Mouse (Mus musculus) left cerebral cortex, postnatal 4 days (tissue): ENCODE measurements at regions not wholly inside any gene's neighbourhood (a gene's known extent, or its start where the extent isn't known, plus 50 kb on each side); places are given as distances from the start of the nearest gene placed in this dataset.

Experiments
- DNase-seq: peaks from one replicate; pipeline ENCODE4 v3.0.0-alpha.2; 2022
- intact Hi-C: fragments of 180-260 bp; cut with DNase I; formaldehyde crosslinking; loops from one replicate; pipeline ENCODE4 v1.15.1; 2025

DNA sequence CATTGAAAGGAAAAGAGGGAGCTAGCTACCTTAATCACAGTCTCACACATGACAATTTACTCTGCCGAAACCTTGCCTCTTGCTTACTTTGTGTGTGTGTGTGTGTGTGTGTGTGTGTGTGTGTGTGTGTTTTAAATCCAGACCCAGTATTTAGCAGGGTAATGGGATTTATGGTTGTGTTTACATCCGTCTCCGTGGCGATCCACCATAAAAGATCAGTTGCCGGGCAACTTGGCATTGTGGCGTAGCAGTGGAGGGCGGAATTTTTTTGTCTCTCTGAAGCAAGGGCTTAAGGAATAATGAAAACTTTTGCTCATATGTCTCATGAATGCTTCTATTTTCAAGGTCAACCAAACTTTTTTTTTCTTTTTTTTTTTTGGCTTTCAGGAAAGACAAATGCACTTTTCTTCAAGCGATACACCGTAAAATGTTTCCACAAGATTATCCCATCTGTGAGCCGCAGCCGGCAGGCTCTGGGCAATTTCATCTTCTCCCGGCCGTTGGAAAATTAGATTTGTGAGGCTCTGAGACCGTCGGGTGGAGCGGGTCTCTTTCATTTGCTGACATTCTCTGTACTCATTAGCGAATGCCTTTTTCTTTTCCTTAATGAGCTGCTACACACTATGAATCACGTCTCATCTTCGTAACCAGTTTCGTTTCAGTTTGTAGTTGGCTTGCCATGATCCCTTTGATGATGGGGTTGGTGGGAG lies 53.9 kb upstream of the Ptch1 start:
- intact Hi-C loops: no loop called here
- peak; percentile 14 for DNase-seq

DNA sequence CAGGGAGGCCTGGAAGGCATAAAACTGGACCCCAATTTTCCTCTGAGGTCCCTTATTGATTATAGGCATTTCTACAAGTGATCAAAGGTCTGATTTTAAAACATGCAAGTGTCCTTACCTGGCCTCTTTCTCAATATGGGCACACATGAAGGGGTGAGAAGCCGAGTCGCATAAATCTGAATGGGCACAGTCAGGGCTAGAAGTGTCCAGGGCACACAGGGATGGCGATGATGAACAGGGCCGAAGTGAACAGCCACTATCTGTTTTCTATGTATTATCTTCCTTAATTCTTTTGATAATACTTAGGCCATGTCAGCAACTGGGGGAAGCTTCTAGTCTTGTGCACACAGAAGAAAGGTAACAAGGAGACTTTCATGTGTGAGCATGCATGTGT lies 54.5 kb upstream of the Ptch1 start:
- no peak for DNase-seq
- intact Hi-C loops: no loop called here

DNA sequence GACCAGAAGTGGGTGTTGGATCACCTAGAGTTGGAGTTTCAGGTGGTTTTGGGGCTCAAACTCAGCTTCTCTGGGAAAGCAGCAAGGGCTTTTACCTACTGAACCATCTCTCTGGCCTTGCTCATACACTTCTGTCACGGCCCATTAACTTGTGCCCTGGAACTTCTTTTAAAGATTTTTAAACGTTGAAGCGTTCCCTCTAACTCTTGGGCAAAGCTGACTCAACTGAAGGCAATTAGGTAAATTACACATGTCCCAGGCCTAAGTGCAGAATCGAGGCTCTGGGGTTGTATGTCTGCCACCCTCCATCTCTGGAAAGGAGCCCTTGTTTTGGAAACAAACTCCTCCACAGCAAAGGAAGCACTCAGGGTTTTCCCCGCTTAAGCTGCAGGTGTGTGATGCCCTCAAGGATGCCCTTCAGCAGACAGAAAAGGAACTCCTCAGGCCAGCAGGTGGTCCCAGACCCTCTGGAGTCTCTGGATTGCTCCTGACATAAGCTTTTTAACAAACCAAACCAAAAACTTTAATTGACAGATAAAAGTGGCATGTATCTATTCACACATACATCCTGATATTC lies 58.5 kb upstream of the Ptch1 start:
- no peak for DNase-seq
- intact Hi-C loops: no loop called here

DNA sequence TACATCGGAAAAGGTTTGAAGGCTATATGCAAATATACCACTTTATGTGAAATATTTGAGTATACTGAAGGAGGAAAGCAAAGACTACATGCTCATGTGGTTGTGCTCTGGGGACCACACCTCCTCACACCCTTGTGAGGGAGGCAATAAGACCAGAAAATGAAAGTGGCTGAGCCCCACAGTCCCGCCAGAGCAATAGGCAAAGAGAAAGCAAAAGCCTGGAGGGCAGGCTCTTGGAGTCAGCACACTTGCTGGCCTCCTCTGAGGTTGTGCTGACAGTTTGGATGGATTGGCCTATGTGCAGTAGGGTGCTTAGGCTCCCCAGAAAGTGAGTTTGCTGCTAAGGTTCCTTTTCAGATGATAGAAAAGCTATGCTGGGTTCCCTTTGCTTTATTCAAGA lies 60.9 kb upstream of the Ptch1 start:
- intact Hi-C loops: no loop called here
- DNase-seq: no peak

DNA sequence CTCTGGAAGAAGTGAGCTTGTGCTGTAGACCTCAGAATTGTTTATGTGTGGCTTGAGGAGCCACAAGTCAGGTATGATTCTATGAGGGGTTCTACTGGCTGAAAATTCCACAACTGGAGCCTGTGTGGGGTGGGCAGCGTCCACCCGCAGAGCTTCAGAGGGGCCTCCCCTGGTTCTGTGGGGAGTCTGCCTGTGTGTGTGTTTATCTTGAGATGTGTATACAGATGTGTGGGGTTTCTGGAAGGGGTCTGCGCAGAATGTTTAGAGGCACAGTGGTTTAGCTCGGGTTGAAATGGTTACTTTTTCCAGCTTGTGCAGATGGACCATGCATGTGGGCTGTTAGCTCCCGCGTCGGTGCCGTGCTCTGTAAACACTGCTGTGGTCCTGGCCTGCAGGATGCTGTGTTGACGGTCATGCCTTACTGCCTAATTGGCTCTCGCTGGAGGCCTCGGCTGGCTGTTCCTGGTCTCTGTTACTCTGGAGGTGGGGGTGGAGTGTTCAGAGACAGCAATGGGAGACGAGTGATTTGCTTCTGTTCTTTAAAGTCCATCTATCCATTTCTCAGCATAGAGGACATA lies 68.3 kb upstream of the Ptch1 start:
- peak; percentile 10 for DNase-seq
- intact Hi-C loops: no loop called here

DNA sequence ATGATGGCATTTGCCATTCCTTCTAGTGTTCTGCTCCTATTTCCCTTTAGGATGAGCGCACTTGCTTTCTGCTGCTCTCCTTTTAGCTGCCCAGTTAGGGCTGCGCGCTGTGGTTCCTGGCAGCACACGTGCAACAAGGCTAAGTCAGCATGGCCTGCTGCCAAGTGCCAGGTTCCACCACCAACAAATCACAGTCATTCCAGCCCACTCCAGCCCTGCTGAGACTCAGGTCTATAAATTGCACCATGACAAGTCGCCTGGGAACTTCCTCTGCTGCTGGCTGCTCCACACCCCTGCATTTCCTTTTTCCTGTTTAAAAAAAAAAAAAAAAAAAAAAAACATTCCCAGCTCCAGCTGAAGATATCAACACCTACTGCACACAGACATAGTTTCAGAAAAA lies 69.2 kb upstream of the Ptch1 start:
- intact Hi-C loops: no loop called here
- peak; percentile 74 for DNase-seq

- intact Hi-C loops: no loop called here
- DNase-seq: no peak
Observed at GRCm38 (mm10) chr13:63643394-63643793, 70.0 kb upstream of the Ptch1 start.

DNA sequence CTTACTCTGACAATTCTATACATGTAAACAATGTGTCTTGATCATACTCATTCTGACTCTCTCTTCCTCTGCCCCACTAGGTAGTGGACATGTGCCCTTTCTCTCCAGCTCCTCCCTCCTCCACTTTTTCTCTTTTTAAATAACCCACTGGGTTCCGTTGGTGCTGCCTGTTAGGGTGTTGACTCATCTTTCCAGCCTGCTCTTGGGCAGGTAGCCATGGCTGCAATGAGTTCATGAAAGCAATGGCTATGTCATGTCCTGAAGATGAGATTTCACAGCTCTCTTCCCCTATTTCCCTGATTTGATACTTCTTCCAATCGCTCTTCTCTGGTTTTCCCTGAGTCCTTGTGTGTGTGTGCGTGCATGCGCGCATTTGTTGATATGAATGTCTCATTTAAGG lies 70.9 kb upstream of the Ptch1 start:
- intact Hi-C loops: no loop called here
- DNase-seq: no peak

GRCm38 (mm10) chr13:63649058-63649647 lies 75.8 kb upstream of the Ptch1 start:
- intact Hi-C loops: no loop called here
- no peak for DNase-seq

- intact Hi-C loops: no loop called here
- DNase-seq: no peak
Observed at GRCm38 (mm10) chr13:63654514-63654913, 81.1 kb upstream of the Ptch1 start.

DNA sequence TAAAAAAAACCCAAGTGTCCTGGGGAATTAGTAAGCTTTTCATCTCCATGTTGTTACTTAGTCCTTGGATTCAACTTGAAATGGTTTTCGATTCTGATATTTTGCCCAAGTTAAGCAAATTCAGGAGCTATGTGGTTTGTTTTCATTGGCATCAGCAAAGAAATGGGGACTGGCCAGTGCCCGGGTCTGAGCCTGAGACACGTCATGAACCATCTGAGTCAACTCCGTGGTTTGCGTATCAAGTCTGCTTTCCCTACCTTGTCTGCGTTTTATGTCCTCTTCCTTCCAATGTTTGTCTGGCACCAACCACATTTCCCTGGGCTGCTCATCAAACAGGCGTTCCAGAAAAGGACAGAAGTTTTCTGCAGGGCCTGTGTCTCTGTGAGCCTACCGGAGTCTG lies 83.7 kb upstream of the Ptch1 start:
- intact Hi-C loops: no loop called here
- no peak for DNase-seq

- intact Hi-C loops: no loop called here
- no peak for DNase-seq
Observed at GRCm38 (mm10) chr13:63659412-63659811, 86.0 kb upstream of the Ptch1 start.

DNA sequence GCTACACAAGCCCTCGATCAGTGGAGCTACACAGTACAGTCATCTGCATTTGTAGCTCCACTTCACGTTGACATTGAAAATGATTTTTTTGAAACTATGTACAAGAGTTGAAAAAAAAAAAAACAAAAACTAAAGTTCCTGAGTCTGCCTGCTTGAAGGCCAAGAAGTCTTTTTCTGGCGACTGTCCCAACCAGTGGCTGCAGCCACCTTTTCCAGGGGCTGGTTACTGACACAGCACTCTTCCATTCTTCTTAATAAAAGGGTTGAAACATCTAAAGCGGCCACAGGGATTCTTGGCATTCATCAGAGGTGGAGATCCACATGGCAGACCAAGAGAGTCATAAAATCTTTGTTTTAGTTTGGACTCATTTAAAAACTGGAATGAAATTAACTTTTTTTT lies 87.0 kb upstream of the Ptch1 start:
- intact Hi-C loops: no loop called here
- DNase-seq: no peak

DNA sequence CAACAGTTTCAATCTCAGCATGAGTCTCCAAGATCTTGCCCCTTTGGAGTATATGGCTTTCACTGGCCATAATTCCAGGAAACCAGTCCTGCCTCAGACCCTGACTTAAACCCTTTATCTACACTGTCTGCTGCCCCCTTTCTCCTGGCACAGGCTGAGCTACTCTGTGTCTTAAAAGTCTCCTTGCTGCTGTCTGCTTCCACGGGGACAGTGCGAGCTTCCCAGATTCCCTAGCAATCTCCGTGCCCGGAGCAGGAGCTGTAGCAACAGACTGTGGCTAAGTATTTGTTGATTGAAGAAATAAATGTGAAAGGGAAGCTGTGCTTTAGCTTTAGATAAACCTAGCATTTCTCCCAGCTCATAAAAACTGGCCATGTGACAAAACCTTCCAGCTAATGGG lies 95.2 kb upstream of the Ptch1 start:
- intact Hi-C loops: no loop called here
- DNase-seq: peak; percentile 12

GRCm38 (mm10) chr13:63669031-63669430 lies 95.6 kb upstream of the Ptch1 start:
- DNase-seq: peak; percentile 17
- intact Hi-C loops: no loop called here

DNA sequence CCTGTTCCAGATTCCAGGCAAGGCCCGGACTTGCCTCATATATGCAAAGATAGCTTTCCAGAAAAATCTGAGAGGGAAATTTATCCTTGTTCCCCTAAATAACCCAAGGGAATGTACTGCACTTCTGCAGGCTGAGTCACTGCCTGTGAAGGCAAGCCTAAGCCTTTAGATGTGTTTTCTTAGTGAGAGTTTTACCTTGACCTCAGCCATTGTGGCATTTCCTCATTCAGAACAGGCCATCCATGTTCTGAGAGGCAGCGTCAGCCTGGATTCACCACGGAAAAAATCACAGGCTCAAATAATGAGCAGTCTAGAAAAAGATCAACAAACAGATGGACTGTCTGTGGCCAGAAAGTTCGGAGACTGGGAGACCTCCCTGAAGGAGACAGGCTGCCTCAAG lies 99.0 kb upstream of the Ptch1 start:
- intact Hi-C loops: no loop called here
- DNase-seq: no peak

DNA sequence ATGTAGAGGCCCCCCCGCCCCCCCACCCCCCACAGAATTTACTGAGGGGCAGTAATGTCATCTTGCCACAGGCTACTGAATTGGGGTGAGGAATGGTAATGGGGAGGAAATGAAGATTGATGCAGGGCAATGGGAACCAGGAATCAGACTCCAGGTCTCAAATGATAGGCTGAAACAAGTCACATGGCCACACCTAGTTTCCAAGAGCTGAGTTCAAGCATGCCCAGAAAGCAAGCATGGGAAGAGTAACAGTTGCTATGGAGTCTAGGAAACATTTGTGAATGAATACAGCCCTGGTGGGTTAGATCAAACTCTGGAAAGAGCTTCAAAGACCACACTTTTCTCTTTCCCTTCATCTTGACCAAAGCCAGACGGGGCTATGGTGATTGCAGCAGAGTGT lies 104.3 kb upstream of the Ptch1 start:
- no peak for DNase-seq
- intact Hi-C loops: no loop called here

DNA sequence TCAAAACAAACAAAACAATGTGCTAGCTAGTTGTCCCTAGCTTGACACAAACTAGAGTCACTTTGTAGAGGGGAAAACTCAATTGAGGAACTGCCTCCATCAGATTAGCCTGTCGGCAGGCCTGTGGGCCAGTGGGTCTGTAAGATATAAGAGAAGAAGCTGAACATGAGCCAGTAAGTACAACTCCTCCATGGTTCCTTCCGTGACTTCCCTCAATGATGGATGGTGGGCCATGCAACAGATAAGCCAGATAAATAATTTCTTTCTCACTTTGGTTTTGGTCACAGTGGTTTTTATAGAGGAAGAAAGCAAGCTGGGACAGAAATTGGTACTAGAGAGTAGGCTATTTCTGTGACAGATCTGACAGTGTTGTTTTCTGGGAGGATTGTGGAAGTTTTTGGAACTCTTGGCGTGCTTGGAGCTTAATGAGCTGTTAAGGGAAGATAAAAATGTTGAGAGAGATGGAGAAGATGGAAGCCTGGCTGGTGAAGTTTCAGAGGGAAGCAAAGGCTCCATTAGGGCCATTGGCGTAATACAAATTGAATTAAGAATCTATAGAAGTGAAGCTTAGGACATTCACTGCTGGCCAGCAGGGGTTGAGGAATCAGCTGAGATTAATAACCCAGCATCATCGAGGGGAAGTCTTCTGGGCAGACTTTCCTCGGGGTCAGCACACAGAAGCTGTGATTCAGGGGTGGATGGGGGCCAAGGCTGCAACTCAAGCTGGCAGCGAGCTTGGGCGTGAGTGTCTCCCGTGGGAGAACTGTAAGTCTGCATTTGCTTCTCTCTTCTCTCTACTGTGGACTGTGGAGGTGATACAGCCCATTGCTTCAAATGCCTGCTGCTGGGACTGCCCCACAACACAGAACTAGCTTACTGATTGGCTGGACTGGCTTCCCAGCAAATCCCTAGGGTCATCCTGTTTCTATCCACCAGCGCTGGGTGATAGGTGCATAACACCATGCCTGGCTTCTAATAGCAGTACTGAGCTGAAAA lies 105.2 kb upstream of the Ptch1 start:
- peak; percentile 30 for DNase-seq
- intact Hi-C loops: no loop called here

- intact Hi-C loops: no loop called here
- no peak for DNase-seq
Observed at GRCm38 (mm10) chr13:63682341-63682740, 108.9 kb upstream of the Ptch1 start.

- intact Hi-C loops: no loop called here
- peak; percentile 12 for DNase-seq
Observed at GRCm38 (mm10) chr13:63691974-63692373, 118.6 kb upstream of the Ptch1 start.

GRCm38 (mm10) chr13:63693636-63694035 lies 120.2 kb upstream of the Ptch1 start:
- intact Hi-C loops: no loop called here
- no peak for DNase-seq
